Mouse (Mus musculus): ENCODE results near the gene Mrpl16.

The Mrpl16 gene

GRCm38 (mm10) chr19:11804423-11804822 is 34.2 kb downstream of the Mrpl16 start:
- DNase-seq (ENCODE audit: low spot score in 2 of 2), result no peak

GRCm38 (mm10) chr19:11807251-11807650 is 37.1 kb downstream of the Mrpl16 start:
- DNase-seq (ENCODE audit: low spot score in 2 of 2), result no peak

GRCm38 (mm10) chr19:11807822-11808221 is 37.6 kb downstream of the Mrpl16 start:
- no peak for DNase-seq (ENCODE audit: low spot score in 2 of 2)

- no peak for DNase-seq (ENCODE audit: low spot score in 2 of 2)
Observed at GRCm38 (mm10) chr19:11808452-11808851, 38.3 kb downstream of the Mrpl16 start.

DNA sequence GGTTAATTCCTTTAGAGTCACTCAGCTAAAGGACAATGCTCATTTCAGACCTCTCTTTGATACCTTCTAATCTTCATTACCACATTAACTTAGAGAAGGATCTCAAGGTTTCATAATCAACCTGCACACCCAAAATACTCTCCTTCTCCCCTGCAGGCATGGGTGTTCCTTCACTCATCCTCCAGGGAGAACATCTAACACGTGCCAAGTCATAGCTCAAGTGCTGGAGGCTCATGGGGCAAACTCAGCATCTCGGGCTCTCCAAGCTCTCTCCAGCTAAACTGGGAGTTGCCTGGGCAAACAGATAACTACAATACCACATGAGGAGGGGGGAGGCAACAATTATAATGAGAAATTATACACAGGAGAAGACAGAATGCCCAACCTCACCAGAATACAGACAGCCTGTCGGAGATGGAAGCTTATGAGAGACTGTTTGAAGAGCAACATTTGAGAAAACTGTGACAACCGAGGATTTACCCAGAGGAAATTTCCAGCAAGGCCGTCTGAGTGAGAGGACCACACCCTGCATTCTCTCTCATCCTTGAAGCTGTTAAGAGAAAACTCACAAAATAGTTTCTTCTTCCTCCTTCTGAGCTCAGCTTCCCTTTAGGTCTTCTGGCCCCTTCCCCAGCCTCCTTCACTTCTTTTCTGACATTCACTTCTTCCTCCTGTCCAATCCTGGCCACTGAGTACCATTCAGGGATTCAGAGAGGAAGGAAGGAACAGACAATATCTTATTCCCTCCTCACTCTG is 40.0 kb downstream of the Mrpl16 start:
- DNase-seq (ENCODE audit: low spot score in 2 of 2), result no peak

DNA sequence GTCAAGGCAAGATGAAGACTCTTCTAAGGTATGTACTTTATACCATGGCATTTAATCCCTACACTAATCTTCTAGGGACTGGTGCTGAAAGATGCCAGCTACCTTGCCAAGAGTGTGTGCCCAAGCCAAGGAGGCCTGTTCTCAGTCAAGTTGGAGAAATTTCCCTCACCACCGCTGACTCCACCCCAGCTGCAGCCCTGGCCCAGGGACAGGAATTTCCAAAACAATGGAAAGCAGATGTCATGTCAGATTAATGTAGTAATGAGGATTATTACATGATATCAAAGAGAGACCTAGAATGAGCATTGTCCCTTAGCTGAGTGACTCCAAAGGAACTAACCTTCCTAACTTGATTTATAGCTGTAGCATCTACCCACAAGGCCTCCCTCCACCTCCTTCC is 40.7 kb downstream of the Mrpl16 start:
- no peak for DNase-seq (ENCODE audit: low spot score in 2 of 2)

DNA sequence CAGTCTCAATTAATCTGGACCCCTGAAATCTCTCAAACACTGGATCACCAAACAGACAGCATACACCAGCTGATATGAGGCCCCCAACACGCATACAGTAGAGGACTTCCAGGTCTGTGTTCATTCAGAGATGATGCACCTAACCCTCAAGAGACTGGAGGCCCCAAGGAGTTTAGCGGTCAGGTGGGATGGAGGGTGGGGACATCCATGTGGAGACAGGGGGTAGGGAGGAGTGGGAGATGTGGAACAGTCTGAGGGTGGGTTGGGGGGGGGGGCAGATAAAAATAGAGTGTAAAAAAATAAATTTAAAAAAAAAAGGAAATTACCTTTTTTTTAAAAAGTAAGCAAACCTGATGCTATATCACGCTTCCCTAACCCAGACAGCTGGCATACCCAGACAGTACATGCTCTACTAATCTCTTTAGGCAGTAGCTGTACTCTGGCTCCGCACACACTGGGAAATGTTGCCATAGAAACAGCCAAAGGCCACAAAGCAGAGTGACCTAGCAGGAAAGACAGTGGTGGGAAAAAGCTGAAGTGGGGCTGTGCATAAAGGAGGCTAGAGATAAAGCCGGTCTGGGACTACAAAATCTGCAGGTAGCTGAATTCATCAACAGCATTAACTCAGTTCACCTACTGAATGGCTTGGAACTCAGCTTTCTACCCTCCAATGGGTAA is 41.6 kb downstream of the Mrpl16 start:
- no peak for DNase-seq (ENCODE audit: low spot score in 2 of 2)

DNA sequence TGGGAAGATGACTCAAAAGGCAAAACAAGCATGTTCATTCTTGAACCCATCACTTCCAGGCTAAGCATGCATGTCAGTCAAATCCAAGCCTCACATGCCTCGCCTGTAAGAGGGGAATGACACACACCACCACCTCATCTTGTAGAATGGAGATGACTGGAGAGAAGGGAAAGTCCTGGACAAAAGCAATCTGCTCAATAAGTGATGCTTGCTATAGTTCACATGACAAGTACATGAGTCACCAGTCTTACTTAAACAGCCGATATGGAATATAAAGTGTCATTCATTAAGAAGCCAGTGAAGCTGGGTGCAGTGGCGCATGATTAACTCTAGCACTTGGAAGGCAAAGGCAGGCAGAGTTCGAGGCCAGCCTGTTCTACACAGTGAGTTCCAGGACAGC is 42.9 kb downstream of the Mrpl16 start:
- DNase-seq (ENCODE audit: low spot score in 2 of 2), result peak in 1 of 2 experiments; percentile 4

GRCm38 (mm10) chr19:11813649-11814048 is 43.5 kb downstream of the Mrpl16 start:
- DNase-seq (ENCODE audit: low spot score in 2 of 2), result no peak

DNA sequence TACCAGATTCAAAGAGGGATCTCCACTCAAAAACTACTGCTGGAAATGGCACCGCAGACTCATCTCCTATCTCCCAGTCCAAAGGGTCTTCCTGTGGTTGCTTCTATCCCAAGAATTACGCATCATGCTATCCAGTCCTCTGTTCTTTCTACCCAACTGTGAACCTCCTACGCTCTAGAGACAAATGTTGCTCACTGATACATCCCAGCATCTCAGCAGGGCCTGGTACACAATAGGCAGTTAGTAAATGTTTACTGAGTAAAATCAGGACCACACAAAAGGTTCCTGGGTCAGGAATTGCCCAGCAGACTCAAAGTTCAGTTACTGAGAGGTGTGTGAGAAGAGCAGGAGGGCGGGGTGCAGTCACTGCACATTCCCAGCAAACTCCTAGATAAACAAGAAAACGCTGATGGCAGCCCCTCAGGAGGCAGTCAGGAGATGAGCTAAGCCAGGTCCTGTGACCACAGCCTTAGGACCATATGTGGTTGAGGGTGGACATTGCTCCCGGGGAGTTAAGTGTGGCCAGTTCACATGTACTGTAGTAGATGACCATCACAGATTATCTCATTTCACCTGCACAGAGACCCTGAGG is 44.6 kb downstream of the Mrpl16 start:
- no peak for DNase-seq (ENCODE audit: low spot score in 2 of 2)

GRCm38 (mm10) chr19:11816706-11817105 is 46.5 kb downstream of the Mrpl16 start:
- DNase-seq (ENCODE audit: low spot score in 2 of 2), result no peak

- no peak for DNase-seq (ENCODE audit: low spot score in 2 of 2)
Observed at GRCm38 (mm10) chr19:11817586-11817985, 47.4 kb downstream of the Mrpl16 start.

DNA sequence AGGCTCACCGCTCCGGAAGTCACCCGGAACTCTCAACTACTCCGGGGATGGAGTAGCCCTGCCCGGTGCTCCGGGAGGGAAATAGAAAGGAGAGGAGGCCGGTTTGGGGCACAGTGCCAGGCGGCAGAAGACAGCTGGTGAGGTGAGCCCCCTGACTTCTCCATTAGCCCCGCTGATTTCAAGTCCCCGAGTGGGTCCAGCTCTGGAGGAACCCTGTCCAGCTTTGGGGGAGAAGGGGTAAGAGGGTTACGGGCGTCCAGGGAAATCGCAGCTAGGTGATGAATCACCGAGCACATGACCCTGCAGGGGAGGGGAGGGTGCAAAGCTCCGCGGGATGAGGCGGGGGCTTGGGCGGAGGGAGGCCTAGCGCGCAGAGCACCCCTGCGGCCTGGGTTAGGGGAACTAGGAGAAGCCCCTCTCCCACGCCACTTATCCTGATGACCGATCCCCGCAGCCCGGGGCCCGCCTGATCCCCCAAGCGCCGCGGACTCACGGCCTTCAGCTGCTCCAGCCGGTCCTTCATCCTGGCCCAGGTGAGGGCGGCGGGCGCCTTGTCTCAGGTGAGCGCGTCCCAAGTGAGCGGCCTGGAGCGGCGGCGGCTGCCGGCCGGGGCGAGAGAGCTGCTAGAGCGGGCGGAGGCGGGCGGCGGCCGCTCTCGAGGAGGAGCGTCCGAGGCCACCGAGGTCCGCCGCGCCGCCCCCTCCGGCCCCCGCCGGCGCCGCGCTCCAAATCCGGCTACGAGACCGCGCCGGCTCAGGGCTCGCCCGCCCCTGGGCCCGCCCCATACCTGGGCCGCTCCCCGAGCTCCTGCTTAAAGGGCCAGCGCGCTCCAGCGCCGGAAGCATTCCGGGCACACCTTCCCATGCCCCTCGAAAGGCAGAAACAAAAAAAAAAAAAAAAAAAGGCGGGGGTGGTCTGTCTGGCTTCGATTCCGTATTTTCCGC is 48.3 kb downstream of the Mrpl16 start:
- peak; percentile 20 to 29 for DNase-seq (ENCODE audit: low spot score in 2 of 2)

DNA sequence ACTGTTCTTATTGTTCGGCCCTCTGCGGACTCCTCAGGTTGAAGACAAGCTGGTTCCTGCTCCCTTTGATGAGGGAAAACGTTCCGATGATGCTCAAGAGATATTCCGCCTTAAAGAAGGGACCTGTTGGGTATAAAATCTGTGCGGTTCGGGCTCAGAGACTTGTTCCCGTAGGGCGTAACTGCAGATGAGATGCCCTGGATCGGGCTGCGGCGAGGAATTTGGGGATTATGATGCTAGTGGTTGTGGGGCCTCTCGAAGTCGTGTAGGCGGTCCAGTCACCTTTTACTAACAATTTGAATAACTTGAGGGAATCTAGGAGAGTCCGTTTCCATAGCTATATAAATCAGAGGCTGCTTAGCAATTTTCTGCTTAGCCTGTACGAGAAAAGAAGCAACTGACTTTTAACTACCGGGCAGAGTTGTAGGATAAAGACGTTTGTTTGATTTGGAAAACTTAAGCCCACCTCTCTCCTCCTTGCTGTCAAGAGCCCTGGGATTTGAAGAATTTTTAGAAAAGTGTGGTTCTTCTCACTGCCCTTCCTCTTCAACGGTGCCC is 49.0 kb downstream of the Mrpl16 start, which contains the start of gene Stx3:
Gene Stx3, minus strand, starts transcription at position 261 of the 558 bp plus-strand sequence.
- no peak for DNase-seq (ENCODE audit: low spot score in 2 of 2)

DNA sequence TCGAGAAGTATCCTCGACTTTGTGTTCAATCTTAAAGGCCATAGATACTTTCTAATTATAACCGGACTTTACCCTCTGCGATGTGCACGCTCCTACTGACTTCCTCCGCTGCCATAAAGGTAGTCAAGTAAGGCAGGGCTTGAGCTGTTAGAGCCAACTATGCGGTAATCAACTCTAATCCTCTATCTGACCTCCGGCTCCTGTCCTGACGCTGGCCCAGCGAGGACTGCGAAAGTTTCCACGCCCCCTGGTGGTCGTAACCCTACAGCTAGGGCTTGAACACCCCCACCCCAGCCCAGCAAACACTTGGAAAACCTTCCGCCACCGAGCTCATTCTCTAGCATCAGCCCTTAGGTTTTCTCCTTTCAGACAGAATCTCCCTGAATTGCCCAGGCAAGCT is 49.6 kb downstream of the Mrpl16 start:
- peak; percentile 71 to 74 for DNase-seq (ENCODE audit: low spot score in 2 of 2)

- DNase-seq (ENCODE audit: low spot score in 2 of 2), result no peak
Observed at GRCm38 (mm10) chr19:11820211-11820610, 50.0 kb downstream of the Mrpl16 start.

DNA sequence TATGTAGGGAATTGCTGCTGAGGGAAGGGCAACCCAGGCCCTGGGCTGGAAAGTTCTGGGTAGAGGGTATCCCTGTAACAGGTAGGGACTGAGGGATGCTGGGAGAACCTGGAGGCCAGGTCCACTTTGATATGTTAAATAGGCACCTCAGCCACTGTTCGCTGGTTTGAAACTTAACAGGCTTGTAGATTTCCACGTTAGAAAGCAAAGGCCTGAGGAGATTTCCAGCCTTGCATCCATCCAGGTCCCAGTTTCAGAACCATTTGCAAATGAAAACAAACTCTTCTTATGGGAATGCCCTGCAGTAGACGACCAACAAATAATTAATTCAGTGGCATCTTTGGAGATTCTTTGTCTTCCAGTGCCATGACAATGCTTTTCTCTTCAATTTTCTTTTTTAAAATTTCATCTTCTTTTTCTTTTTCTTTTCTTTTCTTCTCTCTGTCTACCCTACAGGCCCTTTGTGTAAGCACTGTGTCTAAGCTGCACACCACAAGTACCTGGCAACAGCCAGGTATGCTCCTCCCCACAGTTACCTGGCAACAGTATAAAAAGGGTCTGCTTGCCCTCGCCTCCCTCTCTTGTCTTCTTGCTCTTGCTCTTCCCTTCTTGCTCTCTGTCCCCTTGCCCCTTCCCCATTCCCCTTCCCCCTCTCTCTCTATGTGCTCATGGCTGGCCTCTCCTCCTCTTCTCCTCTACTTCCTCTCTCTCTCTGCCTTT is 53.3 kb downstream of the Mrpl16 start:
- DNase-seq (ENCODE audit: low spot score in 2 of 2), result no peak
